Mouse (Mus musculus) stomach, postnatal 0 days (tissue): ENCODE measurements at regions not wholly inside any gene's neighbourhood (a gene's known extent, or its start where the extent isn't known, plus 50 kb on each side); places are given as distances from the start of the nearest gene placed in this dataset.

Experiments used
- CTCF ChIP-seq: IDR thresholded peaks from 2 replicates; pipeline ENCODE4 v1.5.1; 2016; ENCODE audit warnings: antibody characterized with exemption, low read depth, mild to moderate bottlenecking, moderate library complexity
- EP300 ChIP-seq: optimal IDR thresholded peaks from 2 replicates; pipeline ENCODE3; 2016; ENCODE audit warnings: antibody characterized with exemption

DNA sequence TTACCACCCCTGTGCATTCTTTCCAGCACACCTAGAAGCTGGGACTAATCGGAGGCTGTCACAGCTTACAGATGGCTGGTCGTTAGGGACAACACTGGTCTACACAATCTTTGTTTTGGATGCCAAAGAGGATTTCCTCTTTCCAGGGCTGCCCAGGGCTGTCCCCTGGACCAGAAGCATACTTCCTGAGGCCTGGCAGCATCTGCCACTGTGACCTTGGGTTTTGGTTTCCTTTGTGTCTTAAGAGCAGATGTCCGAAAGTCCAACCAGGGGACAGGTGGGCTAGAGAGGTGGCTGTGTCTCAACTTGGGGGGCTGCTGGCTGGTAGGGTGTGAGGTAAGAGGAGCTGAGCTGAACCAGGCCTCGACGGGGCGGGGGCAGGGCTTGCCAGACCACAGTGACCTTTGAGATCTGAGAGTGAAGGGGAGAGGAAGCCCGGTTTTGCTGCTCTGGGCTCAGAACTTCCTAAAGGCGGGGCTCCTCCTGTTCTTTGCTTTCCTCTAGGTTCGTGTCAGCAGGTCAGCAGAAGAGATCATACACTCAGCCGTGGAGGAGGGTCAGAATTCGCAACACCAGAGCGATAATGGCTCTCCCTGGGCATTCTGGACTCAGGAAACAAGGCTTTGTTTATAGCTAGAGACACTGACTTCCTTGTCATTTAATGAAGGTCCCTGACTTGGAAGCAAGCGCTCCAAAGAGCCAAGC lies 64.2 kb upstream of the Elk3 start:
- TF ChIP-seq CTCF: no peak
- TF ChIP-seq EP300: no peak
